Mouse (Mus musculus): Measurements from ENCODE around the gene Gzma.

Gzma gene

GRCm38 (mm10) chr13:113045458-113046110, 55.2 kb downstream of the Gzma start:
- DNase-seq (ENCODE audit: low spot score), result no peak

GRCm38 (mm10) chr13:113044876-113045275, 55.9 kb downstream of the Gzma start:
- no peak for DNase-seq (ENCODE audit: low spot score)
